Mouse (Mus musculus): ENCODE measurements at regions not wholly inside any gene's neighbourhood (a gene's known extent, or its start where the extent isn't known, plus 50 kb on each side); places are given as distances from the start of the nearest gene placed in this dataset.
"Not testable (repeated sequence)": the region's sequence is repeated elsewhere in the genome, so short reads cannot be mapped to it uniquely, and the experiment has no call there.

GRCm38 (mm10) chr16:50533881-50534280 is 57.1 kb downstream of the Ccdc54 start:
- DNase-seq: no peak

- DNase-seq: peak; percentile 89 to 92
Observed at GRCm38 (mm10) chr16:50529511-50530416, 61.2 kb downstream of the Ccdc54 start.

DNA sequence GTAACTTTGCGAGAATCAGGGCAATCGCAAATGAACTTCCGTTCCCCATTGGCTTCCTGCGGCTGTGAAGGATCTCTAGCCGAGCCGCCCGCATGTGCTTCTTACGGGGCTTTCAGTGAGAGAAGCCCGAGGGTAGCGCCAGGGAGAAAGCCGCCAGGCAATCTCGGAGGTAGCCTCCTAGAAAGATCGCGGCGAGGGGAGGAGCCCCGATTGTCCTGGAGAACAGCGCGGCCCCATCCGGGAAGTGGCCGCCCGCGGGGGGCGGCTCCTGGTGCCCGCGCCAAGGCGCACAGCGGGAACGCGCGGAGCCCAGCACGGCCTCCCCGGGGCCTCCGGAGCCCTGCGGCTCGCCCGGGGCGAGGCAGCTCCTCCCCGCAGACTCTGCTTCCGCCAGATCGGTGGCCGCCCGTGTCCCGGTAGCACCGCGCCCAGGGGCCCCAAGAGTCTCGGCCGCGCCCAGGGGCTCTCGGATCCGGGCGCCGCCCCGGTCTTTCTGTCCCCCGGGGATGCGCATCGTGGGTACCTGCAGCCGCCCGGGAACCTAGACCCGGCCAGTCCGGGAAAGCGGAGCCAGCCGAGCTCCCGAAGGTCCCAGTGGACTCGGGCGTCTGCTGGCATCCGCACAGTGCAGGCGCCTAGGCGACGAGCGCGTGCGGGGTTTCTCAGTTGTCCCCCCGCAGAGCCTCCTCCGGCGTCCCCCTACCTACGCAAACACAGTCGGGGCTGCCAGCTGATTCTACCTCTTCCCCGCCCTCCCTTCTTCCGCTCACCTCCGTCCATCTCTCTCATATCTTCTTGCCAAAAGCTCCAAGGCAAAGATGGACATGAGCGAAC is 62.1 kb downstream of the Ccdc54 start:
- DNase-seq: peak; percentile 84 to 90

DNA sequence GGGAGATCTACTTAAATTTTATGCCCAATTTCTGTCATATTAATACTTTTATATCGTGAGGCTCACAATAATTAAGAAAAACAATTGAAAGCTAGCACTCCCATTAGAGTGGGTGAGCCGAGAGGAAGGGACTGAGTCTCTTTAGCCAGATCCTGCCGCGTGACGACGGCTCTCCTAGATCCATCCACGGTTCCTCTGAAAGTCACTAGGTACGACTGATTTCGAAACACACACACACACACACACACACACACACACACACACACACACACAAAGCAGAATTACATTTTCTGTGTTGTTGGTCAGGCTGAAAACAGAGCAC is 62.6 kb downstream of the Ccdc54 start:
- no peak for DNase-seq

- DNase-seq: not testable (repeated sequence)
Observed at GRCm38 (mm10) chr16:50526930-50527329, 64.0 kb downstream of the Ccdc54 start.

DNA sequence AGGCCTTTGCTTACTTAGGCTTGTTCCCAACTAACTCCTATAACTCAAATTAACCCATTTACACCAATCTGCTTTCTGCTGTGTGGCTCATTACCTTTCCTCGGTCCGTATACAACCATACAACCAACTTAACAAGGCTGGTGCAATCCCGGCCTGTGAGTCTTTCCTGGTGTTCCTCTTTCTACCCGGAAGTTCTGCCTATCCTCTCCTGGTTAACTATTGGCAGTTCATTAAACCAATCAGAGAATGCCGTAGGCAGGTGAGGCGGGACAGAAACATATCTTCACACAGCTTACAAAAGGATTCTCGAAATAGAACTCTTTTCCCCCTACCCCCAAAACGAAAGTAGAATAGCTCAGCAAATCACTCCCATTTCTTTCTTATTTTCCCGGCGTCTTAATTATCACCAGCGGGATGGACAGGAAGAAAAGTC is 65.0 kb downstream of the Ccdc54 start:
- DNase-seq: no peak

GRCm38 (mm10) chr16:50525504-50525903 is 65.5 kb downstream of the Ccdc54 start:
- DNase-seq: no peak

DNA sequence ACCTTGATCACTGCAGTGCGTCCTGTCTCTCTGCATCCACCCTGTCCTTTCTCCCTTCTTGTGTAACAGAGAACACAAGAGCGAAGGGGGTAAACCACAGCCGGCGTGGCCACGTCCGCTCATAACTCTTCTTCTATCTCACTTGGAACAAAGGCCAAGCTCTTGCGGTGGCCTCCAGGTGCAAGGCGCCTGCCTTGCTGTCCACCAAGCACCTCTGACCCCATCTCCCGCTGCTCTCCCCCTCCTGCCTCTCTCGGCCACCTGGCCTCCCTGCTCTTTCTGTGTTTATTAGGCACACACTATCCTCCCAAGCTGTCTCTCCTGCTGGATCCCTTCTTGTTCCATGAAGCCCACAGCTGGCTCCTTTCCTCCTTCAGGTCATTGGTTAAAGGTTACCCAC is 71.3 kb downstream of the Ccdc54 start:
- no peak for DNase-seq

DNA sequence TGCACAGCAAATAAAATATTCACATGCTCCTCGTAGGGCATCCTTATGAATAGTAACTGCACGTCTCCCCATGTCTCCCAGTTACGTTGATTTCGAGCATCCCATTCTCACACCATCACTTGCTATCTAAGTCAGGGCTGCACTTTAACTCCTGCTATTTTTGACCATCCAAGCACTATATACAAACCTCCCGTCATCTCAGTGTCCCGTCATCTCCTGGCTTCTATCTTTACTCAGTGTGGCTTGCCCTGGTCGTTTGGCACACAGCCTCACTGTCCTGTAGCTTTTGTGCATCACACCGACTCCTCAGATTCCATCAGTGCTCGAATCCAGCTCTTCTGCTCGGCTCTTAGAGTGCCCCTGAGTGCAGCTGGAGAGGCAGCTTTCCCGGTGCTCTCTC is 74.4 kb downstream of the Ccdc54 start:
- DNase-seq: no peak

GRCm38 (mm10) chr16:50515039-50515438 is 75.9 kb downstream of the Ccdc54 start:
- no peak for DNase-seq

GRCm38 (mm10) chr16:50512080-50512479 is 78.9 kb downstream of the Ccdc54 start:
- no peak for DNase-seq

DNA sequence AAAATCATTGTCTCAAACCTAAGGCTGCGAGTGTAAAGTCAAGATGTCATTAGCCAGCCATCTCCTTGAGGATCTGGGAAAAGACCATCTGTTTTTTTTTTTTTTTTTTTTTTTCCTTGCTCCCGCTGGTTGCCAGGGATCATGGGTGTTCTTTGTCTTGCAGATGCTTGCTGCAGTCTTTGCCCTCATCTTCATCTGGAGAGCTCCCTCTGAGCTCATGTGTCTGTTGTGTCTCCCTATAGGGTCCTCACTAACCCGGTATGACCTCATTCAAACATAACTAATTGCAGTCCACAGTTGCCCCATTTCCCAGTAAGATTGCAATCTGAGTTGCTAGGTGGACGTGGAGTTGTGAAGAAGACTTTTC is 77.3 kb upstream of the Bbx start:
- no peak for DNase-seq

- no peak for DNase-seq
Observed at GRCm38 (mm10) chr16:50508673-50509528, 76.7 kb upstream of the Bbx start.

- DNase-seq: no peak
Observed at GRCm38 (mm10) chr16:50504619-50505018, 72.4 kb upstream of the Bbx start.

DNA sequence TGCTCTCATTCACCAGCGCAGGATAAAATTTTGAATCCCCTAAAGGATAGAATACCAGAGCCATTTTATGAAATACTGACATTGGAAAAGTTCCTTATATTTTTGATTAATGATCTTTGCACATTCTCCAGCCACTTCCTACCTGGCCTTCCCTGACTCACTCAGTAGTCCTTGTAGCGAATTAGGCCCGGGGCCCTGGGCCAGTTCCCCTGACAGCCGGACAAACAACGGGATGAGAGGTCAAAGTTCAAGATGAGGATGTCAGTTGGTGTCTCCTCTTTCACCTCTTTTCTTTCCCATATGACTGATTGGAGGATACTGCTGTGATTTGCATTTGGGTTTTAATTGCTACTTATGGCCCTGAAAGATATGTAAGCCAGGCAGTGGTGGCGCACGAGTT is 66.7 kb upstream of the Bbx start:
- no peak for DNase-seq

DNA sequence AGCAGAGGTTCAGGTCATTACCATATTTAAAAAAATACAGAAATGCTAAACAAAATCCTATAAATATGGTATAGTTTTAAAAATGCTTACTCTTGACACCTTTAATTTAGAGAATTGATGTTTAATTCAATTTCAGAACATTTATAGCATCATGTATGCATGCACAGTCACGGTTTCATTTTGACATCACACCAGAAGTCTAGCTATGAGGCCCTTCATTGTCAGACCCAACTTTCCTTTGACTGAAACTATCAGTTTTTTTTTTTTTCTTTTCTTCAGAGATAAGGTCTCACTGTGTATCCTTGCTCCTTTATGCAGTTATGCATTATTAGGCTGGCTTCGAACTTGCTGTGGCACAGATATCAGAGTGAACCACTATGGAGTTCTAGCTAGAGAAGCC is 61.5 kb upstream of the Bbx start:
- DNase-seq: no peak

- DNase-seq: no peak
Observed at GRCm38 (mm10) chr16:50489244-50489643, 57.1 kb upstream of the Bbx start.

- no peak for DNase-seq
Observed at GRCm38 (mm10) chr16:50482360-50482786, 50.2 kb upstream of the Bbx start.
